In genomic region chr13:83734656-83735055, GRCm38 (mm10) we compare ENCODE assay signal across 15 mouse cellular contexts.
DNase-seq lines count a peak whose midpoint lies in the region; ATAC-seq lines count a peak whose summit lies in the region.
"Had no signal": no experiment of that assay in that cellular context is flagged by ENCODE, and none has a peak within 500 bp of the region (broad histone marks: within the 10 kb centered on the region; RNA-seq: fewer than 3 reads in every experiment).

No protein-coding gene starts in this region.

- peaks cover 97% of the 10 kb centered on the region for H3K27me3 ChIP-seq in forebrain, embryonic 10.5 days (ENCODE audit: poor library complexity, severe bottlenecking)
- H3K27me3 ChIP-seq in forebrain, embryonic 16.5 days (replicated peaks; ENCODE audit: control insufficient read depth, insufficient read depth, low read length): no peaks in the 10 kb centered on the region
- H3K27me3 ChIP-seq in forebrain, embryonic 11.5 days (ENCODE audit: control insufficient read depth, insufficient read depth, low read length): no peaks in the 10 kb centered on the region
- H3K27me3 ChIP-seq in hindbrain, embryonic 14.5 days (ENCODE audit: control insufficient read depth, insufficient read depth, low read length): no peaks in the 10 kb centered on the region
- no peaks in the 10 kb centered on the region for H3K27me3 ChIP-seq in midbrain, embryonic 16.5 days (ENCODE audit: control insufficient read depth, insufficient read depth, low read depth, low read length)

- no peaks in the 10 kb centered on the region for H3K9me3 ChIP-seq in forebrain, embryonic 10.5 days
- H3K9me3 ChIP-seq in forebrain, embryonic 16.5 days (ENCODE audit: control insufficient read depth, low read length): no peaks in the 10 kb centered on the region
- no peaks in the 10 kb centered on the region for H3K9me3 ChIP-seq in forebrain, embryonic 11.5 days (ENCODE audit: control insufficient read depth, low read length)
- H3K9me3 ChIP-seq in hindbrain, embryonic 14.5 days (ENCODE audit: control insufficient read depth, low read length): no peaks in the 10 kb centered on the region
- no peaks in the 10 kb centered on the region for H3K9me3 ChIP-seq in midbrain, embryonic 16.5 days (replicated peaks; ENCODE audit: control insufficient read depth, low read length, poor library complexity, severe bottlenecking)
- H3K9me3 ChIP-seq: limb, embryonic 13.5 days had no signal

- peak overlapping the region; percentile 94 for H3K27ac ChIP-seq in forebrain, embryonic 10.5 days
- no peak overlapping the region for H3K27ac ChIP-seq in forebrain, embryonic 16.5 days (ENCODE audit: low read length)
- H3K27ac ChIP-seq in forebrain, embryonic 11.5 days (ENCODE audit: low read depth, low read length): peak overlapping the region; percentile 80
- peak overlapping the region; percentile 100 for H3K27ac ChIP-seq in hindbrain, embryonic 14.5 days
- H3K27ac ChIP-seq in midbrain, embryonic 16.5 days (ENCODE audit: low read length): no peak overlapping the region; the same call in 1 of the 2 replicates
- H3K27ac ChIP-seq: limb, embryonic 13.5 days; macrophage had no signal

- DNase-seq in forebrain, embryonic 10.5 days (ENCODE audit: extremely low spot score, low spot score): no peak
- no peak for DNase-seq in forebrain, embryonic 11.5 days (ENCODE audit: low spot score)
- peak; percentile 62 for DNase-seq in hindbrain, embryonic 14.5 days (ENCODE audit: low spot score)
- no peak for DNase-seq in adipocyte (ENCODE audit: low spot score)
- DNase-seq in right cerebral cortex, adult 2 months (ENCODE audit: low spot score in 2 of 2): no peak
- no peak for DNase-seq in heart, postnatal 36 days
- DNase-seq: adrenal gland, postnatal 10 days; cerebellum, postnatal 25 days; heart, postnatal 10 days; kidney, adult 18-20 months; kidney, postnatal 4 days had no signal

- H3K4me3 ChIP-seq in forebrain, embryonic 10.5 days: peak overlapping the region; percentile 84
- H3K4me3 ChIP-seq in forebrain, embryonic 16.5 days (replicated peaks; ENCODE audit: low read length): no peak overlapping the region
- H3K4me3 ChIP-seq in forebrain, embryonic 11.5 days (ENCODE audit: low read depth, low read length): peak overlapping the region; percentile 36
- H3K4me3 ChIP-seq in hindbrain, embryonic 14.5 days (replicated peaks; ENCODE audit: low read length): peak overlapping the region; percentile 90
- H3K4me3 ChIP-seq in midbrain, embryonic 16.5 days (ENCODE audit: low read depth, low read length): peak overlapping the region; percentile 15; the same call in 1 of the 2 replicates
- H3K4me3 ChIP-seq: limb, embryonic 13.5 days had no signal

- no peak overlapping the region for H3K4me2 ChIP-seq in forebrain, embryonic 16.5 days (ENCODE audit: low read length)
- peak overlapping the region; percentile 32; the same call in 1 of the 2 replicates for H3K4me2 ChIP-seq in forebrain, embryonic 11.5 days (ENCODE audit: low read depth, low read length, severe bottlenecking)
- peak overlapping the region; percentile 87 for H3K4me2 ChIP-seq in hindbrain, embryonic 14.5 days (replicated peaks)
- peak overlapping the region; percentile 25; the same call in 1 of the 2 replicates for H3K4me2 ChIP-seq in midbrain, embryonic 16.5 days (ENCODE audit: low read length)
- H3K4me2 ChIP-seq: limb, embryonic 13.5 days had no signal

- WGBS in forebrain, embryonic 10.5 days: 8% methylated on average over 1 of the region's 1 CpGs
- 2% methylated on average over 1 of the region's 1 CpGs for WGBS in forebrain, embryonic 16.5 days
- 5% methylated on average over 1 of the region's 1 CpGs for WGBS in forebrain, embryonic 11.5 days
- WGBS in hindbrain, embryonic 14.5 days: 2% methylated on average over 1 of the region's 1 CpGs
- 8% methylated on average over 1 of the region's 1 CpGs for WGBS in midbrain, embryonic 16.5 days

- intact Hi-C loops in heart, postnatal 36 days (cut with DNase I): loop anchor here (10.0 kb wide), 1 partner anchor 490 kb away; the partner anchor contains the start of gene Tmem161b

- no peak for ATAC-seq in forebrain, embryonic 16.5 days
- ATAC-seq in forebrain, embryonic 11.5 days (replicated peaks; ENCODE audit: low FRiP score): no peak
- no peak for ATAC-seq in hindbrain, embryonic 14.5 days (ENCODE audit: low FRiP score)
- ATAC-seq in midbrain, embryonic 16.5 days: no peak

- H3K4me1 ChIP-seq in forebrain, embryonic 10.5 days: peaks cover 6% of the 10 kb centered on the region; the same call in 1 of the 2 replicates
- no peaks in the 10 kb centered on the region for H3K4me1 ChIP-seq in forebrain, embryonic 16.5 days (replicated peaks; ENCODE audit: control insufficient read depth, insufficient read depth, low read length)
- H3K4me1 ChIP-seq in forebrain, embryonic 11.5 days (replicated peaks; ENCODE audit: control insufficient read depth, insufficient read depth, low read length): no peaks in the 10 kb centered on the region
- no peaks in the 10 kb centered on the region for H3K4me1 ChIP-seq in hindbrain, embryonic 14.5 days (replicated peaks; ENCODE audit: control insufficient read depth, insufficient read depth, low read length)
- H3K4me1 ChIP-seq in midbrain, embryonic 16.5 days (ENCODE audit: control insufficient read depth, insufficient read depth, low read length): no peaks in the 10 kb centered on the region

- peaks cover 80% of the 10 kb centered on the region for H3K36me3 ChIP-seq in forebrain, embryonic 10.5 days (replicated peaks)
- H3K36me3 ChIP-seq in forebrain, embryonic 16.5 days (ENCODE audit: control insufficient read depth, insufficient read depth): 0 out of 2 replicates have a peak, but pooled peaks cover 6% of the 10 kb centered on the region
- peaks cover 6% of the 10 kb centered on the region; the same call in 1 of the 2 replicates for H3K36me3 ChIP-seq in forebrain, embryonic 11.5 days (ENCODE audit: control insufficient read depth, insufficient read depth, low read length)
- H3K36me3 ChIP-seq in hindbrain, embryonic 14.5 days (replicated peaks; ENCODE audit: control insufficient read depth, insufficient read depth): peaks cover 49% of the 10 kb centered on the region
- H3K36me3 ChIP-seq in midbrain, embryonic 16.5 days (ENCODE audit: control insufficient read depth, insufficient read depth, low read length): no peaks in the 10 kb centered on the region
- H3K36me3 ChIP-seq: limb, embryonic 13.5 days had no signal

- H3K9ac ChIP-seq in forebrain, embryonic 16.5 days (replicated peaks; ENCODE audit: low read depth, low read length): no peak overlapping the region
- no peak overlapping the region for H3K9ac ChIP-seq in forebrain, embryonic 11.5 days (ENCODE audit: low read length)
- H3K9ac ChIP-seq in hindbrain, embryonic 14.5 days: peak overlapping the region; percentile 95
- H3K9ac ChIP-seq in midbrain, embryonic 16.5 days (ENCODE audit: low read depth, low read length): no peak overlapping the region
- H3K9ac ChIP-seq: limb, embryonic 13.5 days had no signal

Comparison
In these comparisons a context has a peak if more than half of its experiments do, and no peak if none do; other contexts are left out.
1. H3K27ac ChIP-seq: peak in forebrain, embryonic 10.5 days (single experiment), forebrain, embryonic 11.5 days (single experiment) and hindbrain, embryonic 14.5 days (single experiment); none in forebrain, embryonic 16.5 days (single experiment) and midbrain, embryonic 16.5 days (single experiment).